Mouse (Mus musculus) limb, embryonic 13.5 days (tissue): ENCODE measurements around the gene Wdr48. TPM values are rescaled to one million over a fixed set of nuclear protein-coding genes. Genes with fewer than 3 reads are reported as not detected.

Source experiments
- ATAC-seq: fragments of 200-750 bp; cut with Nextera tagmentation; 2 replicates; pipeline ENCODE4 v1.8.0; 2017; ENCODE audit warnings: low read depth, moderate number of reproducible peaks, moderate TSS enrichment; ENCODE audit not compliant: low FRiP score
- H3K27ac ChIP-seq: fragments of 300-500 bp; sonication (generic); 2 replicates; pipeline ENCODE4 v1.5.1; 2015; ENCODE audit warnings: inconsistent platforms, mild to moderate bottlenecking, moderate library complexity
- H3K27me3 ChIP-seq: fragments of 300-500 bp; sonication (generic); 2 replicates; pipeline ENCODE4 v1.6.1; 2015; ENCODE audit warnings: mild to moderate bottlenecking, inconsistent platforms
- H3K36me3 ChIP-seq: fragments of 300-500 bp; sonication (generic); 2 replicates; pipeline ENCODE4 v1.6.1; 2015; ENCODE audit warnings: inconsistent platforms, mild to moderate bottlenecking, moderate library complexity
- H3K4me1 ChIP-seq: fragments of 300-500 bp; sonication (generic); 2 replicates; pipeline ENCODE4 v1.6.1; 2015; ENCODE audit warnings: inconsistent platforms
- H3K4me2 ChIP-seq: fragments of 300-500 bp; sonication (generic); replicated peaks from 2 replicates; pipeline ENCODE4 v1.6.1; 2015; ENCODE audit warnings: inconsistent platforms, mild to moderate bottlenecking, moderate library complexity
- H3K4me3 ChIP-seq: fragments of 300-500 bp; sonication (generic); 2 replicates; pipeline ENCODE4 v1.5.1; 2015; ENCODE audit warnings: moderate library complexity, mild to moderate bottlenecking, inconsistent platforms
- H3K9ac ChIP-seq: fragments of 300-500 bp; sonication (generic); 2 replicates; pipeline ENCODE4 v1.6.1; 2015; ENCODE audit warnings: mild to moderate bottlenecking, inconsistent platforms
- H3K9me3 ChIP-seq: fragments of 300-500 bp; sonication (generic); 2 replicates; pipeline ENCODE4 v1.6.1; 2016; ENCODE audit warnings: inconsistent platforms
- WGBS: fragments of 180-500 bp; shearing (Covaris S2); methylation state at CpG from one replicate; pipeline ENCODE4 v1.1.7; 2015; 5-methylcytosine and 5-hydroxymethylcytosine counted together
- polyA plus RNA-seq: library from polyadenylated mRNA; unstranded; fragments of >200 nt; fragmentation: Nextera tagmentation; extraction: Ambion mirVana; gene quantifications from 2 replicates; pipeline ENCODE4 v1.2.1, GENCODE M21; 2015

Gene Wdr48
- polyA plus RNA-seq, 1 experiment from 2014 or later: 60.3 TPM

DNA sequence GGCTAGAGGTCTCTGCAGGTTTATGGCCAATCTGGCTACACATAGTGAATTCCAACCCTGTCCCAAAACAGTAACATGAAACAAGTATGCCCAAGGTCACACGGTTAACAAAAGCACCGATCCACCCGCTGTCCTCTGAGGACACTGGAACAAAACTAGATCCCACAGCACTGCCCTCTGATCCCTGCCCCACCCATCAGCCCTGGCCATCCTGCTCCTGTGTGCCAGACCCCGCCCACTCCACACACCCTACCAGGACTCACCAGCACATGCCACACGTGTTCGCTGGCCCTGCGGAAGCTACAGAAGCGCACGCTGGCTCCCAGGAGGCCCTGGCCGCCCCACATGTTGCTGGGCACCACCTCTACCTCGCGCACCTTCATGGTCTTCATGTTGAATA is 37.7 kb downstream of the Wdr48 start:
- Histone ChIP-seq H3K36me3 (peaks cover 57% of the 10 kb centered on the region), H3K4me1 (peaks cover 9% of the 10 kb centered on the region), H3K9me3 (no peaks in the 10 kb centered on the region), H3K9ac (no peak overlapping the region), H3K4me2 (no peak overlapping the region), H3K4me3 (no peak overlapping the region), H3K27ac (no peak overlapping the region), H3K27me3 (no peaks in the 10 kb centered on the region)
- ATAC-seq: no peak
- 86% methylated on average over 12 of the region's 12 CpGs for WGBS

DNA sequence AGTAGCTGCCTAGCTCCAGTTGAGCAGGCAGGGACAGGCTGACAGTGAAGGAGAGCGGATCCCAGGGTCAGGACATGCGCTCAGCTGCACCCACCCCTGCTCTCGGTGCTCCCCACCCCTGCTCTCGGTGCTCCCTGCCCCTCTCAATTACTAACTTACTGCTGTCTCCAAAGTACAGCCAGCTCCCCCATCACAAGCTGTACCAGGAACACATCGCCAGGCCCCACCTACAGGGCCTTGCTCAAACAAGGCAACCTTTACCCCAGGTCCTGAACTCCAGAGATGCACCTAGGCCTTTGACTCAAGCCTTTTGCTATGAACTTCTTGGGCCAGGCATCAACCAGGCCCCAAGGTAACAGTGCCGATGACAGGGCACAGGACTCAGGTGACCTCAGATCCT is 39.0 kb downstream of the Wdr48 start:
- H3K4me3 ChIP-seq: no peak overlapping the region
- H3K27me3 ChIP-seq: no peaks in the 10 kb centered on the region
- no peaks in the 10 kb centered on the region for H3K9me3 ChIP-seq
- 98% methylated on average over 6 of the region's 6 CpGs for WGBS
- peaks cover 44% of the 10 kb centered on the region for H3K36me3 ChIP-seq
- ATAC-seq: no peak
- no peak overlapping the region for H3K4me2 ChIP-seq
- peaks cover 16% of the 10 kb centered on the region for H3K4me1 ChIP-seq
- H3K9ac ChIP-seq: no peak overlapping the region
- no peak overlapping the region for H3K27ac ChIP-seq

GRCm38 (mm10) chr9:119937005-119937773 is 42.5 kb downstream of the Wdr48 start, which contains the start of the genes Gorasp1 and Ttc21a:
Gene Gorasp1, minus strand, starts transcription at chr9:119937565.
Gene Ttc21a, plus strand, starts transcription at chr9:119937606.
- peaks cover 10% of the 10 kb centered on the region for H3K36me3 ChIP-seq
- H3K9ac ChIP-seq: peak within 1 kb of the TSS; percentile 92
- H3K4me3 ChIP-seq: peak within 1 kb of the TSS; percentile 79
- H3K27ac ChIP-seq: peak within 1 kb of the TSS; percentile 73; the same call in 1 of the 2 replicates
- peak within 1 kb of the TSS; percentile 82 for H3K4me2 ChIP-seq
- WGBS: 3% methylated on average over 40 of the region's 40 CpGs
- peak; percentile 91 for ATAC-seq
- H3K4me1 ChIP-seq: peaks cover 44% of the 10 kb centered on the region
- H3K9me3 ChIP-seq: no peaks in the 10 kb centered on the region
- no peaks in the 10 kb centered on the region for H3K27me3 ChIP-seq

- H3K27me3 ChIP-seq: no peaks in the 10 kb centered on the region
- ATAC-seq: no peak
- peaks cover 45% of the 10 kb centered on the region for H3K4me1 ChIP-seq
- H3K27ac ChIP-seq: no peak overlapping the region
- WGBS: 64% methylated on average over 4 of the region's 4 CpGs
- no peaks in the 10 kb centered on the region for H3K36me3 ChIP-seq
- no peak overlapping the region for H3K4me2 ChIP-seq
- H3K9ac ChIP-seq: no peak overlapping the region
- no peak overlapping the region for H3K4me3 ChIP-seq
- no peaks in the 10 kb centered on the region for H3K9me3 ChIP-seq
Measured at GRCm38 (mm10) chr9:119938496-119938895, 43.8 kb downstream of the Wdr48 start.

DNA sequence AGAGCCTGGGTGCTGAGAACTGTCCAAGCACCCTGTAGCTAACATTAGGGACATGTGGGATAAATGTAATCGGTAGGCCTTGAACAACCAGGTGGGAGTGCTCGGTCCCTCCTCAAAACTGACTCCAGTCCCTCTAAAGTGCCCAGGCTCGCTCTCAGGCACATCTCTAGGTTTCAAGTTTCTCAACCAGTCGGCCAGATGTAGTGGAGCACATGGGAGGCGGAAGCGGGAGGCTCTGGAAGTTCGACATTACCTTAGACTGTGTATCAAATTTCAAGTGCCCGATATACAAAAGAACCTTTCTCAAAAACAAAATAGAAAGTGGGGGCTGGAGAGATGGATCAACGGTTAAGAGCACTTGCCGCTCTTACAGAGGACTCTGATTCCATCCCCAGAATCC is 45.0 kb downstream of the Wdr48 start:
- H3K27ac ChIP-seq: no peak overlapping the region
- WGBS: 23% methylated on average over 10 of the region's 10 CpGs

GRCm38 (mm10) chr9:119941407-119941806 is 46.7 kb downstream of the Wdr48 start:
- no peak overlapping the region for H3K4me2 ChIP-seq
- no peaks in the 10 kb centered on the region for H3K9me3 ChIP-seq
- H3K36me3 ChIP-seq: no peaks in the 10 kb centered on the region
- no peak for ATAC-seq
- H3K4me1 ChIP-seq: peaks cover 39% of the 10 kb centered on the region
- no peak overlapping the region for H3K9ac ChIP-seq
- no peaks in the 10 kb centered on the region for H3K27me3 ChIP-seq
- peak overlapping the region; percentile 10; the same call in 1 of the 2 replicates for H3K27ac ChIP-seq
- 86% methylated on average over 5 of the region's 5 CpGs for WGBS
- H3K4me3 ChIP-seq: no peak overlapping the region

More for the DNA sequence above, 45.0 kb downstream of the Wdr48 start:
- Histone ChIP-seq H3K4me1 (peaks cover 45% of the 10 kb centered on the region), H3K36me3 (no peaks in the 10 kb centered on the region), H3K27me3 (no peaks in the 10 kb centered on the region), H3K4me3 (no peak overlapping the region), H3K9ac (no peak overlapping the region), H3K4me2 (no peak overlapping the region), H3K9me3 (no peaks in the 10 kb centered on the region)
- ATAC-seq: no peak

DNA sequence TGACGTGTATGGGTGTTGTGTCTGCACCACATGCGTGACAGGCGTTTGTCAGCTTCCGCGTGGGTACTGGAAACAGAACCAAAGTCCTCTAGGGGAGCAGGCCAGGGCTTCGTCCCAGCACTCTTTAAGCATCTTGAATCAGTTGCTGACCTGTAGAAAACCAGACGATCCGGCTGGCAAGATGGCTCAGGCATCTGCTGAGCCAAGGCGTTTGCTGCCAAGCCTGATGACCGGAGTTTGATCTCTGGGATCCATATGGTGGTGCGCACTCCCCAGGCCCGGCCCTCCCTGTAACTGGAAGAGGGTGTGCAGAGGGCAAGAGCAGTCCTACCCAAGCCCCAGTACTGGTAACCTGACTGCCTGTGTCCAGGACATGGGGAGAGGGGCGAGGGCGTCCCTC is 47.2 kb downstream of the Wdr48 start:
- Histone ChIP-seq H3K4me3 (no peak overlapping the region), H3K36me3 (no peaks in the 10 kb centered on the region), H3K9me3 (no peaks in the 10 kb centered on the region), H3K27ac (peak overlapping the region; percentile 11; the same call in 1 of the 2 replicates), H3K4me1 (peaks cover 36% of the 10 kb centered on the region), H3K9ac (no peak overlapping the region), H3K4me2 (no peak overlapping the region), H3K27me3 (no peaks in the 10 kb centered on the region)
- WGBS: 69% methylated on average over 14 of the region's 14 CpGs
- no peak for ATAC-seq

GRCm38 (mm10) chr9:119943326-119943725 is 48.6 kb downstream of the Wdr48 start:
- H3K4me3 ChIP-seq: no peak overlapping the region
- H3K9ac ChIP-seq: no peak overlapping the region
- H3K27ac ChIP-seq: no peak overlapping the region; the same call in 1 of the 2 replicates
- no peaks in the 10 kb centered on the region for H3K27me3 ChIP-seq
- ATAC-seq: no peak
- H3K4me2 ChIP-seq: no peak overlapping the region
- no peaks in the 10 kb centered on the region for H3K9me3 ChIP-seq
- no peaks in the 10 kb centered on the region for H3K36me3 ChIP-seq
- peaks cover 29% of the 10 kb centered on the region for H3K4me1 ChIP-seq
- WGBS: 74% methylated on average over 1 of the region's 1 CpGs

GRCm38 (mm10) chr9:119945173-119945900 is 50.7 kb downstream of the Wdr48 start:
- Histone ChIP-seq H3K9ac (no peak overlapping the region), H3K27ac (no peak overlapping the region), H3K4me1 (peaks cover 16% of the 10 kb centered on the region), H3K4me2 (no peak overlapping the region), H3K36me3 (no peaks in the 10 kb centered on the region), H3K4me3 (no peak overlapping the region), H3K27me3 (no peaks in the 10 kb centered on the region), H3K9me3 (no peaks in the 10 kb centered on the region)
- ATAC-seq: no peak
- 75% methylated on average over 12 of the region's 12 CpGs for WGBS

GRCm38 (mm10) chr9:119948804-119949203 is 54.1 kb downstream of the Wdr48 start:
- Histone ChIP-seq H3K4me3 (no peak overlapping the region), H3K36me3 (no peaks in the 10 kb centered on the region), H3K9ac (no peak overlapping the region), H3K4me2 (no peak overlapping the region), H3K4me1 (0 out of 2 replicates have a peak, but pooled peaks cover 6% of the 10 kb centered on the region), H3K9me3 (no peaks in the 10 kb centered on the region), H3K27me3 (no peaks in the 10 kb centered on the region), H3K27ac (no peak overlapping the region)
- ATAC-seq: no peak
- 55% methylated on average over 3 of the region's 3 CpGs for WGBS

DNA sequence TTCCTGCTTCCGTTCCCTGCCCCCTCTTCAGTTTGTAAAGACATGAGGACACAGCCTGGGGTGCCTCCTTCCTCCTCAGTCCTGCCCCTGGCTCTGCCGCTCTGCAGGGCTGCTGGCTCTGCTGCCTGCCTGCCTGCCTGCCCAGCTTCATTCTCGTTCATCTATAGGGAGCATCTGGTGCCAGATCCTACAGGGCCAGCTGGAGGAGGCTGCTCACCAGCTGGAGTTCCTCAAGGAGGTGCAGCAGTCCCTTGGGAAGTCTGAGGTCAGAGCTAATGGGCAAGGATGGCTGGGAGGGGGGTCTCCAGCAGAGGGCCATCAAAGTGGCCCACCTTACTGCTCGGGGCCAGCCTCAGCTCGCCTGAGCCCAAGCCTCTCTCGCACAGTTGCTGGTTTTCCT is 55.8 kb downstream of the Wdr48 start:
- Histone ChIP-seq H3K27ac (no peak overlapping the region), H3K9ac (peak overlapping the region; percentile 35; the same call in 1 of the 2 replicates), H3K36me3 (no peaks in the 10 kb centered on the region), H3K4me1 (0 out of 2 replicates have a peak, but pooled peaks cover 6% of the 10 kb centered on the region), H3K27me3 (no peaks in the 10 kb centered on the region), H3K9me3 (no peaks in the 10 kb centered on the region), H3K4me3 (no peak overlapping the region), H3K4me2 (no peak overlapping the region)
- 25% methylated on average over 6 of the region's 6 CpGs for WGBS
- ATAC-seq: no peak

GRCm38 (mm10) chr9:119951388-119951787 is 56.7 kb downstream of the Wdr48 start:
- Histone ChIP-seq H3K9me3 (no peaks in the 10 kb centered on the region), H3K4me3 (no peak overlapping the region), H3K27me3 (no peaks in the 10 kb centered on the region), H3K4me2 (no peak overlapping the region), H3K27ac (no peak overlapping the region), H3K9ac (no peak overlapping the region), H3K36me3 (no peaks in the 10 kb centered on the region), H3K4me1 (0 out of 2 replicates have a peak, but pooled peaks cover 6% of the 10 kb centered on the region)
- 86% methylated on average over 9 of the region's 9 CpGs for WGBS
- no peak for ATAC-seq
